Mouse (Mus musculus): ENCODE results near the gene Tspan18.
A peak's percentile ranks its signal among the peaks of the same experiment; 100 is the strongest.

The Tspan18 gene

DNA sequence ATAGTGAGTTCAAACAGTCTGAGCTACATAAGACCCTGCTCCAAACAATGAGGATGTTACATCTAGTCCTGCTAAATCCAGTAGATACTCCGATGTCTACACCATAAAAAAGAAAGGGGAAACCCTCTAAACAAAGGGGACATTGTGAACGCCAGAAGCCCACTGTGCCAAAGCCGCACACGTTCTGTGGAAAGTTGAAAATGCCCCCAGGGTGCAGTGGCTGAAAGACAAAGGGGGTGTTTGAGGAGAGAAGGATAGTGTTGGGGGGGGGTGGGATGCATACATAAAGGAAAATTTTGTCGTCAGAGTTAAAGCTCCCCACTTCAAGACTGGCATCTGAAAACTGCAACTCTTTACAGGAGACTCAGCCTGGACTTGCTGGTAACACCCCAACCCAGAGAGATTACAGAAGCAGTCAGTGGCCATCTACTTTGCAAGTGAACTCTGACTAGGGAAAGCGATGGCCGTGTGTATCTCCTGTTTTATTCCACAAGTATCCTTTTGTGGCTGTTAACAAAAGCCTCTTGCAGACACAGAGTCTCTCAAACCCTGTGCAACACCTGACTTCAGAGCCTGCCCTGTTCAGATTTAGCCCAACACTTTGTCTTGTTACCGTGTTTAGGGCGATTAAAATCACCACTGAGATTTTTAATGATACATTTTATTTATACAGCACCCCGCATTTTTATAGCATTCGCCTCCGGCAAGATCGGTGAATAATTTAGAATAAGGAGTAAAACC is 42.9 kb downstream of the Tspan18 start:
- no peak for DNase-seq (ENCODE audit: low spot score in 2 of 2)

DNA sequence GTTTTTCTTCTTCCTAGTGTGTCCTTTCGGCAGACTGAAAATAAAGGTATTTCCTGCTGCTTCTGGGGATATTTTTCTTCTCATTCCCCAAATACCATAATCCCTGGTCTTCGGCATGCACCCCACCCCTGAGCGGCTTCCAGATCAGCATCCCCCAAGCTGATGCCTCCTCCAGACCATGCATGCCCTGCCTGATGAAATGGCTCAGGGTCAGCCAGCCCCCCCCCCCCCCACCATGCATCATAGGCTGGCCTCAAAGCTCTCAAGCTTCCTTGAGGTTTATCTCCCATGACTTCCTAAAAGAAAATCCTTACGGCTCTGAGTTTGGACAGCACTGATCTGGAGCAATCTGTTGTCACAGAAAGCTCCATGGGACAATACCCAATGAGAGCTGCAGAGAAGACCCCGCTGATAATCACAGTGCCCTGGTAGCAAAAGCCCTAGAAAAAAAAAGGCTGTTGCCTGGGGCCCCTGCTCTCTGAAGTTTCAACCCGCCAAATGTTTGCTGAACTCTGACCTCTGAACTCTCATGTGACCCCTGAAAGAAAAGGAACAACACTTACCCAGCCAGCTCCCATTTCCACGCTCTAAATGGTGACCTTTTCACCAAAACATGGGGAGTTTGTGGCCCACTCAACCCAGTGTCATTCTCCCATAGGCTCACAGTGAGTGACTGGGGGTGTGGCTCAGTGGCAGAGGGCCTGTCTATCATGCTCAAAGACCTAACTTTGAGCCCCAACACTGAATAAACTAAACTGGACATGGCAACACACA is 43.8 kb downstream of the Tspan18 start:
- no peak for DNase-seq (ENCODE audit: low spot score in 2 of 2)

DNA sequence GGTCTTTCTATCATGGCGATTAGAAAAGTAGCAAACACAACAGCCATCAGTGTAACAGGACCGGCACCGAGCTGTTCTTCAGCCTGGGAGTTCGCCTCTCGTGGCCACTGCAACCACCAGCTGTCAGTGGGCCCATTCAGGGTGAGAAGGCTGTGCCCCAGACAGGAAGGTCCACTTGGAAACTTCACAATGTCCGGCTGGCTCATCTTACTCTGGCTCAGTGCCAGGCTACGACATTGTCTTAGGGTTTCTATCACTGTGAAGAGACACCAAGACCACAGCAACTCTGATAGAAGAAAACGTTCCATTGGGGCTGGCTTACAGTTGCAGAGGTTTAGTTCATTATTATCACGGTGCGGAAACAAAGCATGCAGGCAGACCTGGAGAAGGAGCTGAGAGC is 45.1 kb downstream of the Tspan18 start:
- DNase-seq (ENCODE audit: low spot score in 2 of 2), result no peak

DNA sequence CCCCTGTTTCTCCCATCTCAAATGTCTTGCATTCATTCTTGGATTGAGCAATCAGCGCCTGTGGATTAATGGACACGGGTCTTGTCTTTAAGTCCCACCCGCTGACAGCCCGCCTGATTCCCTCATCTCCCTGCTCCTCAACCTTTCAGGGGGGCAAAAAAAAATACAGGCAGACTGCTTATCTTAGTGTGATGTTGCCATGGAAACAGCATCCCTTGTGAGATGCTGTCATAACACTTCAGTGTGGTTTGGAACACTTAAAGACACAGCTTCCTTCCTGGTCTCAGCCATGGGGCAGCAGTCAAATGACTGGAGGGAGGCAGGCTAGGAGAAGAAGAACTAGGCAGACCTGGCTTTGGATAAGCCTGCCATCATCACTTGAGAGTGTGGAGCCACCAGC is 47.0 kb downstream of the Tspan18 start:
- DNase-seq (ENCODE audit: low spot score in 2 of 2), result no peak

DNA sequence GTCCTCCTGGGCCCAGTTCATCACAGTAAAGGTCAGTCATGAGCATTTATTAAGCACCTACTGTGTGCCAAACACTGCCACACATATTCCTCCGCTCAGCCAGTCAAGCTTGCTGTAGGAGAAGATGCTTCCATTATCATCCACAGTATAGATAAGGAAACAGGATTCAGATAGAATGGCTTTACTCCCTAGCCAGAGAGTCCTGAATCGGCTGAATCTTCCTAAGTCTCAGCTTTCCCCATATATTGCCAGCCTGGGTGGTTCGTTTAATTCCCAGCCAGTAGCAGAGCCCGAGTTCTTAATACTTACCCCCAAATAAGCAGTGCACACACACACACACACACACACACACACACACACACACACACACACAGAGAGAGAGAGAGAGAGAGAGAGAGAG is 47.6 kb downstream of the Tspan18 start:
- no peak for DNase-seq (ENCODE audit: low spot score in 2 of 2)

DNA sequence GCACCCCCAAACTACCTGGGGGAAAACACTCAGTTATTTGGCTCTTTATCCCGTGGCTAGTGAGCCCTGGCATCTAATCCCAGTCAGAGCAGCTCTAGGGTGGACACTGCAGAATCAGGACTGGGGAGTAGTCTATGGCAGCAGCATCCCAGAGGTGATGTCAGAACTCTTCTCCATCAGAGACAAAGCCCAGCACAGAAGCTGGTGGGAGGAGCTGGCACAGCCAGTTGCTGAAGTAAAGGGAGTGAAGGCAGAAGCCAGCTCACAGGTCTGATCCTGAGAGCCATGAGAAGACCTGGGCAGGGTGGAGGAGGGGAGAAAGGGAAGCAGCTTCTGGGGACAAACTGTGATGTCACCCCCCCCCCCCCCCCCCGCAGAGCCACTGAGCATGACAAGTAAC is 48.0 kb downstream of the Tspan18 start:
- no peak for DNase-seq (ENCODE audit: low spot score in 2 of 2)

DNA sequence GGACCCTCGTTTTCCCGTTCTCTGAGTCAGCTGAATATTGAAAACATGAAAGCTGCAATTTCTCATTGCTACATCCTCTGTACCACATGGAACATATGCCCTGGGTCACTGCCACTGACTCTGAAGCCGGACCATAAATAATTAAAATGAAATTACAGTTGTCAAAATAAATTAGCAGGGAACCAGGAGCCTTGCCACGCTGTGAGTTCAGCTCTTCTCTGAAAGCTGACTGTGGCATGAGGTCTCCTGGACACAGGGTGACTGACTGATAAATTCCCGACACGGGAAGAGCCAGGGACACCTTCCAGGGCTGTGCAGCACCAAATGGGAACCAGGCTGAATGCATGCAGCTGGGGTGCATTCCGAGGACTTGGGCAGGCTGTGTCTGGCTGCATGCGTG is 48.5 kb downstream of the Tspan18 start:
- no peak for DNase-seq (ENCODE audit: low spot score in 2 of 2)

DNA sequence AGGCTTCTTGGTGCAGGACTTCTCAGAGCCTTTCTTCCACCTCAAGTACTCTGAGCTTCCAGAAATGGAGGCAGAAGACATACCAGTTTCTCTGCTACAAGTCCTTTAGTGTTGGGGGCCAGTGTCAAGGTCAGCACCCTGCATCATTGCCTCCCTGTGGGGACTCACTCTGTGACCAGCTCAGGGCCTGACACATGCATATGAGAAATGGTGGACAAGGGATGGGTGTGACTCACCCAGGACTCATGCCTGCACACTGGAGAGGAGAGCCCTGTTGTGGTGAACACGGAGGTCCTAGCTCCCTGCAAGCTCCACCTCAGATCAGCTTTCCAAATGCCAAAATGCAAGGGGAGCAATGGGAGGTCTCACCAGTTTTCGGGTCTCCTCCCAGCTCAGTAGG is 49.7 kb downstream of the Tspan18 start:
- DNase-seq (ENCODE audit: low spot score in 2 of 2), result no peak

DNA sequence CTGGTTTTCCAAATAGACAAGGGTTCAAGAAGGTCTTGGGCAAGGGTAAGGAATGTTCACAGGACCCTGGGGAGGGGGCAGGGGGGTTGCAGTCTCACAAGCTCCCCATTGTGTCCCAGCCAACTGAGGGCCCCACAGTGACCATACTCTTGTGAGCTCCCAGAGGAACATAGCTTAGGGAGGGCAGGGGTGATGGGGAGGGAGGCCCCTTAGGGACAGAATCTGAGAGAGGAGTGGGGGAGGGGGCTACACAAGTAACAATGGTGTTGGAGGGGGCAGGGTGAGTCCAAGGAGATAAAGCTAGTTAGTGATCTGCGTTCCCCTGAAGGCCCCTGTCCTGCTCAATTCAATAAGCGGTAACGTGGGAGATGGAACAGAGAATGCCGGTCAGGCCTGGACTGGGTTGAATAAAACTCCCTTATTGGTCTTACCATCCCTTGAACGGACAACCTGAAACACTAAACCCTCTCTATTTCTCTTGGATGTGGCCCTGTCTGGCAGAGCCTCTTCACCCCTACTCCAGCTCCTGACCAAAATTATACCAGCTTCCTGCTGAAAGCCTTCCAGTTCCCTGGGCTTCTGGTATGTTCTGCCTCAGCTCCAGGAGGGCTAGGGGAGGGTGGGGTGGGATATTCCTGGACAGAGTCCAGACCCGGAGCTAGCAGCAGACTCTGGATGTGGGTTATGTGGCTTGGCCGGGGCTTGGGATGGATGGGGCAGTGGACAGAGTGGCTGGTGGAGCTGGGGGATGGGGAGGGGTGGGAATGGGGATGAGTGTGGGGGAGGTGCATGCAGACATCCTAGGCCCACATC is 50.6 kb downstream of the Tspan18 start:
- DNase-seq (ENCODE audit: low spot score in 2 of 2), result no peak

DNA sequence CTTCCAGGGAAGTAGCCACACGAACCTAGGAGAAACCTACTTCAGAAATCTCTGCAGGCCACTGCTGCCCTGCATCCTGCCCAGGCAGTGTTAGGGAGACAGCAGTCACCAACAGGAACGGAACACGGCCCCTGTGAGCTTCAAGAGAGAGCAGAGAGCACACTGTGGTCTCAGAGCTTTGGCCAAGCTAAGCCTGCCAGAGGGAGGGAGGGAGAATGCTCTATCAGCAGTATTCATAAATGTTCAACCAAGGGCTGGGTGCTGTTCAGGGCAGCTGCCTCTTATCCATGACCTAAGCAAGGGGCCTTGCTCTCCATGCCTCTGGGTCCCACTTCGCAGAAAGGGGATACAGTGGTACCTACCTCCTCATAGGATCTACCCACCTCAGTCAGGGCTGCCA is 51.7 kb downstream of the Tspan18 start:
- no peak for DNase-seq (ENCODE audit: low spot score in 2 of 2)

DNA sequence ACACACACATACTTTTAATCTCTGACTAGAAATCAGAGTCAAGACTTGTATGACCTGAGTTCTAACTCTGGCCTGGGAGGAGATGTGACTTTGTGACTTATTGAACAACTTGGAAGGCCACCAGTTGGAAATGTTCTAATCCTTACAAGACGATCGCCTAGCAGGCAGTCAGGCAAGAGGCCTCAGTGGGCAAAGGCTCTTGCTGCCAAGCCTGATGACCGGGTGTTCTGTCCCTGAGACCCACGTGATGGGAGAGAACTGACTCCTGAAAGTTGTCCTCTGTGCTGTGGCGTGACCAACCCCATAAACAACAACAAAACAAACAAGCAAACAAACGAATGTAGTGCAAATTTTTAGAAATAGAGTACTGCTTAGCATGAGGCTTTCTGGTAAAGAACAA is 52.8 kb downstream of the Tspan18 start:
- DNase-seq (ENCODE audit: low spot score in 2 of 2), result no peak

DNA sequence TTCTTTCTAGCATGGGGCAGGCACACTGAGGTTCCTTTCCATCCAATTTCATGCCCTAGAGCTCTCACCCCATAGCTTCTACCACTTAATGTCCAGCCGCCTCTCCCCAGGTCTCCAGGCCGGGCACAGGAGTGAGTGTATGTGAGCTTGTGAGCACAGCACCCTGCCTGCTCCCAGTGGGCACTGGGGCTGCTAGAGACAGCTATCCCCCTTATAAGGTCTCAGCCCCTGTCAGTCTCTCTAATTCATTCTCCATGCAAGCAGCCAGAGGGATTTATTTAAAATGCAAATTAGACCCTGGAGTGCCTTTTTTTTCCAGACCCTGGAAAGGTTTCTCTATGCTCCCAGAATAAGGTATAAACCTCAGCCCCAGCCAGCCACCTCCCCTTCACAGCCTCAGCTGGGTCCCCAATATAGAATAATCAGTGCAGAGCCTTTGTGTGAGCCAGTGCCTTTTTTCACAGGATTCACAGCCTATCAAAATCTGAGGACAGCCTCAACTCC is 54.1 kb downstream of the Tspan18 start:
- no peak for DNase-seq (ENCODE audit: low spot score in 2 of 2)

DNA sequence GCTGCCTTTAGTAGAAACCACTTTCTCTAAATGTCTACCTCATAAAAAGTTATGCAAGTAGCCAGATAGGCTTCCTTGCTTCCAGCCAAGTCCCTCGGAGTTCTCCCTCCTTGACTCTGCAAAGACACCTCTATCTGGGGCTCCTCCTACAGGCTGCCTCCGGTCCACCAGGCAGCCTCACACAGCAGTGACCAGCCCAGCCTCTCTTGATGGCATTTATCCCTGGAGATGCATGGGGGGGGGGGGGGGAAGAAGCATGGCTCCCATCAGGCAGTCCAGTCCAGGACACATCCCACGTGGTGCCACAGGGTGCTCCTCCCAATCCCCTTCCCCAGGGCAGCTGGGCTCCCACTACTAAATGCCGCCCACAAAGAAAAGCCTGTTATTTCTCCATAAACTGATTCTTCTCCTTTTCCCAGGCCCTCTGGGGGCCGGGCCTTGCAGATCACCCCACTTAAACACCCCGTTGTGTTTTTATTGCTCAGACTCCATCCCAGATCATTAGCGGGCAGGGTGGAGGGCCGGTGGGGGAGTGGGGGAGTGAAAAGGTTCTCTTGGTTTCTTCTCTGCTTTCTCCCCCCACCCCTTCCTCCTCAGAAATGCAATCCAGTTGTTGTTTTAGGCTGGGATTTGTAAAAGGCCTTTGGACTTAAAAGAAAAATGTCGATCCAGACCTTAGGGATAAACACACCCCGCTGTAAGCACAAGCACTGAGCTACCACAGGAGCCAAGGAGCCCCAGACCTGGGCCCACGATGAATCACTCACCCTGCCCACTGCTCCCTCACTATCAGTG is 55.9 kb downstream of the Tspan18 start:
- no peak for DNase-seq (ENCODE audit: low spot score in 2 of 2)

DNA sequence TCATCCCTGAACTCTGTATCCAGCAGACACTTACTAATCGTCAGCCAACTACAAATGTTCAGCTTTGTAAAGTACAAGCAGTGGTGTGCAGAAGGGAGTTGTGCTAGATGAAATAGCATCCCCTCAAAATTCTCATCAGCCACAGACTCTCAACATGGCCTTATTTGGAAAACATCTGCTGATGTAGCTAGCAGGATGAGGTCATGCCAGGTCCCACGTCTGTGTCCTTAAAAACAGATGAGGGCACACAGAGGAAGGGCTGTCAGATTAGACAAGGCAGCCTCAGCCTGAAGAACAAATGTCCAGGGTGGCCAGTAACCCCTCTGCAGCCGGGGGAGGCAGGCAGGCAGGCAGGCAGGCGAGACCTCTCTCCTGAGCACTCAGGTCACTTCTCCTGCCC is 56.8 kb downstream of the Tspan18 start:
- no peak for DNase-seq (ENCODE audit: low spot score in 2 of 2)

DNA sequence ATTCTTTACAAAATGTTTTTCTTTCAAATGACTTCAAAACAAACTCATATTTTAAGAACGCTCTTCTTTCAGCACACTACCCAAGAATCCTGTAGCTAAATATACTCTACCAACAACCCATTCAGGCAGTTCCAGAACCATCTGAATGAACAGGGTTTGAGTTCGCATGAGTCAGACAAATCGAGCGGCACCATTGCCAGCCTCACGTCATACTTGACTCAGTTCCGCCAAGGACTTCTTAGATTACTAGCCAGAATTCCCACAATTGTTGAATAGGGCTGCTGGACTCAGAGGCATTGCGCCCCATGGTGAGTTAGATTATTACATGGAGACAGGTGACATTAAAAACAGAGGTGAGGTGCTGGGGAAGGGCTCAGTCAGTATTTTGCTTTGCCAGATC is 58.3 kb downstream of the Tspan18 start:
- DNase-seq (ENCODE audit: low spot score in 2 of 2), result peak in 1 of 2 experiments; percentile 57

DNA sequence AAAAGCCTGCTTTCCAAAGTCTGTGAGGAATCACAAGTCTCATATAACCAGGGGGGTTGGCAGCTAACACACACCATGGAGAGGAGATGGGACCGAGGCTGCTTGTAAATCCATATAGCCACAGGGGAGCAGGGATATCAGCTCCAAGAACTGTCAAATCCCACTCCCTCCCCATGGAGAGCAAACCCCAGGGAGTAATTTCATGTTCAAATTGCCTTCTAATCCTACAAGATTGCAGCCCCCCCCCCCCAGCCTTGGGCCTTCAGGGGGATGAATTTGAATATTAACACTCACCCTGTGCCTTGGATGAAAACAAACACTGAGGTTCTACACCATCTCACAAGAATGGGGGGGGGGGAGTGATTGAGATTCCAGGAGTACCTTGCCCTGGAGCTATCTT is 60.4 kb downstream of the Tspan18 start:
- no peak for DNase-seq (ENCODE audit: low spot score in 2 of 2)

DNA sequence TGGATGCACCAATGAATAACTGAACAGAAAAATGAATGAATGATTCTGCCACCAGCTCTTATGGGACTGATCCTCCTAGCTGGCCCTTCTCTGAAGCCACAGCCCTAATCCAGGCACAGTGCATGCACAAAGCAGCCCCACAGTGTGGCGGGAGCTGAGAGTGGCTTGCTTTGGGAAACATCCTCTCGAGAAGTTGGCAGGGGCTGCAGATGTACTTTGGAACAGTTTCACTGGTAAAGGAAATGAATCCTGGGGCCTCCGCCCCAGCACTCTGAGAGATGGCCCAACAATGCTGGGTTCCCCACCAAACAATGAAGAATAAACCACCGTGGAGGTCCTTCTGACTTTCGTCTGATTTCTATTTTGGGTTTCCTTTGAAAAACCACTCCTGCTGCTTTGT is 64.2 kb downstream of the Tspan18 start:
- no peak for DNase-seq (ENCODE audit: low spot score in 2 of 2)

DNA sequence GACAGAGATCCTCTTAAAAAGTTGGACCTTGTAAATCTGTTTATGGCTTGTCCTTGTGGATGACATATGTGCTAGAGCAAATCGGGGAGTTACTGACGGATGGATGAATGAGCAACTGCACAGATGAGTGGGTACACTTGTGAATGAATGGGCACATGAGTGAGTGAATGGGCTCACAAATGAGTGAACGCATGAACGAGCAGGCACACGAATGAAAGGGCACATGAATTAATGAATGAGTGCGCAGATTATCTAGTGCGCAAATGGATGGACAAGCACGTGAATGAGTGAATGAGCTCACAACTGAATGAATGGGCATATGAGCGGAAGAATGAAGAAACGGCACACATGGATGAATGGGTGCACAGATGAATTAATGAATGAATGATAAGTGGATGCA is 64.7 kb downstream of the Tspan18 start:
- DNase-seq (ENCODE audit: low spot score in 2 of 2), result no peak

DNA sequence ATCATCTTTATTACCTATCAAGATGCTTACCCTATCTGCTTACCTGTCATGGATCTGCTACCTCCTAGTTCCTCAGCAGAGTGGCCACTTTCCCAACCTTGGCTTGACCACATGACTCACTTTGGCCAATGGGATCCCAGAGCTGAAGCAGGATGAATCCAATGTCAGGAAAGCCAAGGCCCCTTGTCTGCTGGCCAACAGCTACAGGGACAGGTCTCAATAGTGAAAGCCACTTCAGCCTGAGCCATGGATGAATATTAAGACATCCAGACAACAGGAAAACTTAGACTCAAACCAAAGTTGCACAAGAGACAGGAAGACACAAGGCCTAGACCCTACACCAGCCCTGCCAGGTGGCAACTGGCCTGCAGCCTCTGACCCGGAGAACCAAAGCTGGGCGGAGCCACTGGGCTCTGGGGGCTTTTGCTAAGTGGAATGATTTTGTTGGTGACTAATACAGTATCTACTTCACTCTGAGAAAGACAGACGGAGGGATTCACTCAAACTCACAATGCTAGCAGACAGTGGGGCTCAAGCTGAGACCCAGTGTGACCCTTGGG is 65.5 kb downstream of the Tspan18 start:
- no peak for DNase-seq (ENCODE audit: low spot score in 2 of 2)

DNA sequence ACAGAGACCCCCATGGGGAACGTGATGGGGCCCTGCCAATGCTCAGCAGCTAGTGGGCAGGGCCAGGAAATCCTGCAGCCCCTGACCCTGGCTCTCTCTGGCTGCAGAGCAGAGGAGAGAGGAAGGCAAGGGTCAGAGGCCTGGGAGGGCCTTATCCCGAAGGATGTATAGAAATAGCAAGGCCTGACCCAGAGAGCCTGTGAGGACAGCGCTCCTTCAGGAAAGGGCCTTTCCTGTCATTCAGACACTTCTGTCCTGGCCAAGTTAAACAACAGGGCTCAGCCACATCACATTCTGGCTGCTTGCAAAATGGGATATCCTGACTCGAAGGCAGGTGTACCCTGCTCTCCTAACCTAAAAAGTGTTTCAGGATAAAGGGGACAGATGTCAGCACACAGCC is 66.5 kb downstream of the Tspan18 start:
- no peak for DNase-seq (ENCODE audit: low spot score in 2 of 2)

DNA sequence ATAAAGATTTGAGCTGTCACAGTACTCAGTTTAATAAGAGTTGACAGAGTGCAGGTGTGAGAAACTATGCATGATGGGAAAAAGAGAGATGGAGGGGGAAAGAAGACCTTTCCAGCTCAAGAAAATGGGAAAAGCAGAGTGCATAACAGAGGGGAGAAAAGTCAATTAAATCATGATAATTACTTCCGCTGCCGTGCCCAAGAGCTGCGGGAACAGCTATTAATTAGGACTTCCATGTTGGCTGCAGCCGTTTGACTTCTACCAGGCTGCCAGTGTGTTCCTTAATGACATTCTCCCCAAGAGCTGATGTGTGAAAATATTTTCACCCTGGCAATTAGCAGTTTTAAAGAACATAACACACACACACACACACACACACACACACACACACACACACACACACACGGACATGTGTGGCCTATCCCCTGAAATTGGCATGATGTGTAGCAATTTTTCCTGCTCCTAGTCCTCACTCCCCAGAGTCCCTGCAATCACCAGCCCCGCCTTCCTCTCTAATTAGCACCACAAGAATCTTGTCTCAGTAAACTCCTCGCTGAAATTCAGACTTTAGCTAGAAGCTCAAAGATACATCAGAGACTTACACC is 67.6 kb downstream of the Tspan18 start:
- DNase-seq (ENCODE audit: low spot score in 2 of 2), result no peak
